In genomic region chr3:72990992-72991391, GRCm38 (mm10) we compare ENCODE assay signal across 21 mouse cellular contexts. TPM values are rescaled to one million over a fixed set of nuclear protein-coding genes. Genes with fewer than 3 reads are reported as not detected.
"Had no signal": no experiment of that assay in that cellular context is flagged by ENCODE, and none has a peak within 500 bp of the region (broad histone marks: within the 10 kb centered on the region; RNA-seq: fewer than 3 reads in every experiment).

No protein-coding gene starts in this region.

- H3K36me3 ChIP-seq: neural tube, embryonic 13.5 days; neural tube, embryonic 15.5 days; stomach, embryonic 15.5 days had no signal

- H3K27me3 ChIP-seq: neural tube, embryonic 13.5 days; neural tube, embryonic 15.5 days; stomach, embryonic 15.5 days had no signal

- H3K4me1 ChIP-seq: neural tube, embryonic 13.5 days; neural tube, embryonic 15.5 days; stomach, embryonic 15.5 days had no signal

- H3K9me3 ChIP-seq: neural tube, embryonic 13.5 days; neural tube, embryonic 15.5 days; stomach, embryonic 15.5 days had no signal

- H3K4me3 ChIP-seq: neural tube, embryonic 13.5 days; neural tube, embryonic 15.5 days; stomach, embryonic 15.5 days had no signal

- H3K9ac ChIP-seq: neural tube, embryonic 13.5 days; neural tube, embryonic 15.5 days; stomach, embryonic 15.5 days had no signal

- H3K4me2 ChIP-seq: neural tube, embryonic 13.5 days; neural tube, embryonic 15.5 days; stomach, embryonic 15.5 days had no signal

- DNase-seq: retina, postnatal 1 day; right cerebral cortex, adult 18-20 months; right cerebral cortex, postnatal 14 days; right cerebral cortex, postnatal 25 days; right cerebral cortex, postnatal 4 days; spleen, adult 18-20 months; thymus, adult 18-20 months; thymus, adult 2 months; thymus, postnatal 14 days; thymus, postnatal 25 days; thymus, postnatal 36 days; thymus, postnatal 4 days had no signal

- H3K27ac ChIP-seq: neural tube, embryonic 13.5 days; neural tube, embryonic 15.5 days; stomach, embryonic 15.5 days; stomach, postnatal 0 days had no signal

RNA-seq across cellular contexts. Expression of gene Sis, which starts 23.3 kb away (rescaled TPM):
- total RNA-seq: neutrophil, adult 5-6 weeks had no signal
- polyA plus RNA-seq: neural tube, embryonic 13.5 days; neural tube, embryonic 14.5 days; neural tube, embryonic 15.5 days; spleen, adult 2 months; stomach, embryonic 14.5 days; stomach, postnatal 0 days; testis, adult 2 months had no signal
